Mouse (Mus musculus) cortical plate, adult 2 months (tissue): ENCODE measurements around the gene Fgf4.

ENCODE experiments used
- CTCF ChIP-seq: fragments of 200-500 bp; IDR thresholded peaks from 2 replicates; pipeline ENCODE4 v1.5.1; 2011; ENCODE audit warnings: mild to moderate bottlenecking, control low read depth, low read length; ENCODE audit not compliant: insufficient read depth; ENCODE audit errors: extremely low read depth
- POLR2A ChIP-seq: fragments of 200-500 bp; IDR thresholded peaks from 2 replicates; pipeline ENCODE4 v1.6.1; 2011; ENCODE audit warnings: mild to moderate bottlenecking, low read length, control low read depth; ENCODE audit not compliant: insufficient read depth; ENCODE audit errors: extremely low read depth

DNA sequence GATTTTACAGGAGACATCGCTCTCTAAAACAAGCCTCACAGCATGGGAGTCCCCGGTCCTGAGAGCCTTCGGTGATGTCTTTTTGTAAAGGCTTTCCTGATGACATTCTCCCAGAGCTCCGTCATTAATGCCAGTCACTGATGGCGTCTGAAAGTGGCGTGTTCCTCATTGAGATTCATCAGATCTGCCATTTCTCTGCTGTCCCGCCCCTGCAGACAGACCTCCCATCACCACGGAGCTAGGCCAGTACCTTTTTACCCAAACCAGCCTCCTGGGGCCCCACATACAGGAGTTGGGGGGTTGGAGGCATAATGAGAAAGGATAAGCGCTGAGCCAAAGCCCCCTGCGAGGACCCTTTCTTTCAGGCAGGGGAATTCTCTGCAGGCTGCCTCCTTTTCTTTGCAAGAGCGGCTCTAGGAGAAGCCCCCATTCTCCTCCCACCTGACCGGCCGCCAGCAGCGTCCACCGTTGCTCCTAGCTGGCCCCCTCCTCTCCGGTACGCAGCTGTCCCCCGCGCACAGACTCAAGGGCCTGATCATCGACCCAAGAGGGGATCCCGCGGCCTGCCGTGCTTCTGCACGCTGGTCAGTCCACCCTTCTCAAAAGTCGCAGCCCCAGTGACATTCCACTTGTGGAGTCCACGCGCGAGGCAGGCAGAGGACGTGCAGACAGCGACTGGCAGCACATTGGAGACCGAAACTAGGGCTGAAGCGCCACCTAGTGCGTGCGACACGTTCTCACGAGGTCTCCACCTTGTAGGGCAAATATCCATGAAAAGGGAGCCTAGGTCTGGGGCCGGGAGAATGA lies 48.3 kb downstream of the Fgf4 start:
- TF ChIP-seq CTCF (peak; percentile 91), POLR2A (no peak)
